Mouse (Mus musculus): ENCODE data around the gene Izumo1r.

DNA sequence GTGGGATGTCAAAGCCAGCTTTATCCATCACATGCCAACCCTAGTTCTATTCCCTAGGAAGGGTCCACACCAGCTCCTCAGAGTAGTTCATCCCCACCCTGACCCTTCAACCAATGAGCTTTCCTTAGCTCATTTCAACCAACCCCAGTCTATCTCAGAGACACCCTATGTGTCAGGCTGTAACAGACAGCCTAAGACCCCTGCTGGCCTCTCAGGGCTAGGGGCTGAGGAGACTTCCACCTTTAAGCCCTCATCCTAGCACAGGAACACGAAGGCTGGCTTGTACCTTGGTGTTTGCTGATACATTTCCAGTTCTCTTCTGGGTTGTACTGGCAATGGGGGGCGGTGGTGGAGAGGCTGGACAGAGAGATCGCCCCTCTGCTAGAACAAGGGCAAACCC is 743 bp downstream of the Izumo1r start:
- TF ChIP-seq CTCF (IDR thresholded peaks at IDR 0.05; ENCODE audit: insufficient read depth, low read length) (no peak), POLR2A (IDR thresholded peaks at IDR 0.05; ENCODE audit: borderline replicate concordance, extremely low read depth, low read depth, low read length) (no peak)

Data from lung, adult 2 months (tissue).